Mouse (Mus musculus): ENCODE results near the gene Pdgfra.

Gene Pdgfra

DNA sequence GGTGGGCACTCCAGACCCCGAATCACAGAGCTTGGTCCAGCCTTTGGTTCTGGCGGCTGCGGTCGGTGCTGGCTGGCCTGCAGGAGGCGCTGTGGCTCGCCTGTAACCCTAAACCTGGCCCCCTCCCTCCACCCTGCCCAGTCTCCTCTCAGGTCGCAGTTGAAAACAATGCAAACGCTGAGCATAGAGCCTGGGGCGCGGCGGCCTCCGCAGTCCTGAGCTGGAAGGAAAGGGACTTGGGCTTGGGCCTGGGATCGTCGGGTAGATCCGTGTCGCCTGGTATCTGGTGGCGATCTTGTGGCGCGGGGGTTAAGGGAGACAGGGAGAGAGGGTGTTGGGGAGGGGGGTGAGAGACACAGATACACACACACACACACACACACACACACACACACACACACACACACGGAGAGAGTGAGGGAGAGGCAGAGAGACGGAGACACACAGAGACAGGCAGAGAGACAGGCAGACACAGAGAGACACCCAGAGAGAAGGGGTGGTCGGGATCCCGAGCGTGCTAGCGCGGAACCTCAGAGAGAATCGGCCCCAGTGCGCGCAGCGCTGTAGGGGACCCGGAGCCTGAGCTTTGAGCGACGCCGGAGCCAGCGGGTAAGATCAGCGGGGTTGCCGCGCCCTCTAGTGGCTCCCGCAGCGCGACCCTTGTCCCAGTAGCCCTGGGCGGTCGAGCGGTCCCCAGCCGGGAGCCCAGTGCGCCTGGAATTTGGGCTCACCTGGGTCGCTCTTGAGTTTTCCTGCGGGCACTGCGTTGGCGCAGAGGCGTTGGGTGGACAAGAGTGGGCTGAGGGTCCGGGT lies 3.9 kb downstream of the Pdgfra start:
- DNase-seq, result peak; percentile 39

DNA sequence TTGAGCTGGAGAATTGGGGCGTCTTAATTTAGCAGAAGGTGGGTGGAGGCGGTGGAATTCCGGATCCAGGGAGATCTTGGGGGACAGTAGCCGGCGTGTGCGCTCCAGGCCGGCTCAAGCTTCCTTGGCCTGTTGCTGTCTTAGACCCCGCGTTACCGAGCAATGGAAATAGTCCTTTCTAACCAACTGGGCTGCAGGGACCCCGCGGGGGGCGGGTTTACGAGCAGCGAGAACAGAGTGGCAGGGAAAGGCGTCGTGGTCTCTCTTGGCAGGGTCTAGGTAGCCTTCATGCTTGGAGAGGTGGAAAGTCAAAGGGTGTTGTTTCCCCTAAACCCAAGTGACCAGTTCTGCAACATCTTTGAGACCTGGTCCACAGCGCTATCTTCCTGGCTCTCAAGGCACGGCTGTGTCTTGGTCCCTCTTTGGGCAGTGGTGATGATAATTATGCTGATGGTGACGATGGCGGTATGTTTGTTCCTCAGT lies 4.5 kb downstream of the Pdgfra start:
- no peak for DNase-seq

DNA sequence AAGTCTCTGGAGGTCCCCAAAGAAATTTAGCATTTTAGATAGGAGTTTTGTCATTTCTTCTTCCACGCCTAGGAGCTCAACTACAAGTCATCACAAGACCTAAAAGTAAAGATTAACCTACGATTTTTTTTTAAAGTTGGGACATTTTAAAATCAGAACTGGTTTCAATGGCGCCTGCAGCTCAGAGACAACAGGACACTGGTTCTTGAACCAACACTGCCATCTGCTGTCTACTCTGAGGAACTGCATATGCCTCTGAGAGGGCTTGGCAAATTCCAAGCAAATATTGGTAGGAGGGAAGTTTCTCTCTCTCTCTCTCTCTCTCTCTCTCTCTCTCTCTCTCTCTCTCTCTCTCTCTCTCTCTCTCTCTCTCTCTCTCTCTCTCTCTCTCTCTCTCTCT lies 4.9 kb downstream of the Pdgfra start:
- peak; percentile 58 for DNase-seq

DNA sequence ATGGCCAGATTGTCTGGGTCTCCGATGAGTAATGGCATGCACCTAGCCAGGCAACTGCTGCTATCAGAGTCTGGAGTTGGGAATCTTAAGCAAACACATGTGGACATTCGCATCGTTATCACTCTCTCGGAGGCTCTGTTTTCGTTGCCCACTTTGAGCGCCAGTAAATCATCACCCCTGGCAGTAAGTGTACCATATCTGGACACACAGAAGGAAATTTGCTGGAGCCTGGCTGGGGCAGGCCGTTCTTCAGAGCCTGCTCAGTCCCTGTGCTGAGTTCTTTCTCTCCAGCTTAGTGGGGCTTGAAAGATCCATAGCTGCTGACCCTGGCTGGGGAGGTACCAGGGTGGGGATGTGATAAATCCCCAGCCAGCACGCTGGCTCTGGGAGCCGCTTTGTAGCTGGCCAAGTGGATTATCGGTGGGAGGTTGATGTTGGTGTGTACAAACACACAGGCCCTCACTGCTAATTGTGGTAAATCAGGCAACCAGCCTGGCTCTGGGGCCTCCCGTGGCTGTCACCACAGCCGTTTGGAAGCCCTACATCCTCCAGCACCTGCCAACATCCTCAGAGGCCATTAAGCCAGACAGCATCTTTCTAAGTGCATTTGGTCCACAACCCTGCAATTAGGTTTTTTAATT lies 8.6 kb downstream of the Pdgfra start:
- no peak for DNase-seq

DNA sequence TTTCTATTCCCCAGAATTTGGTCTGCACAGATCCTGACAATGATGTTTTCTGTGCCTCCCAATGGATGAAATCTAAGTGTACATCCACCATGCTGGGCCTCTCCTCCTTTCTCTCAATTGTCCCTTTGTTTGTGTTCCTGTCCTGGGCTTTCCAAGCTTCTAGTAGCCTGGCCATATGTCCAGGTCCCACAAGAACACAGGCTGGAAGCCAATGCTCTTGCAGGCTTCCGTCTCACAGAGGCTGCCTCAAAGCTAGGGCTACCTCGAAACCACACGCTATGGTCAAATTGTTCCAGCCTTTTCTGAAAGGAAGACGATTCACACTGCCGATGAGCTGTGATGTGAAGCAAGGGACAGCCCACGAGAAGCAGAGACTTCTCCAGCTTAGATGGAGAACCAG lies 9.5 kb downstream of the Pdgfra start:
- DNase-seq, result no peak

DNA sequence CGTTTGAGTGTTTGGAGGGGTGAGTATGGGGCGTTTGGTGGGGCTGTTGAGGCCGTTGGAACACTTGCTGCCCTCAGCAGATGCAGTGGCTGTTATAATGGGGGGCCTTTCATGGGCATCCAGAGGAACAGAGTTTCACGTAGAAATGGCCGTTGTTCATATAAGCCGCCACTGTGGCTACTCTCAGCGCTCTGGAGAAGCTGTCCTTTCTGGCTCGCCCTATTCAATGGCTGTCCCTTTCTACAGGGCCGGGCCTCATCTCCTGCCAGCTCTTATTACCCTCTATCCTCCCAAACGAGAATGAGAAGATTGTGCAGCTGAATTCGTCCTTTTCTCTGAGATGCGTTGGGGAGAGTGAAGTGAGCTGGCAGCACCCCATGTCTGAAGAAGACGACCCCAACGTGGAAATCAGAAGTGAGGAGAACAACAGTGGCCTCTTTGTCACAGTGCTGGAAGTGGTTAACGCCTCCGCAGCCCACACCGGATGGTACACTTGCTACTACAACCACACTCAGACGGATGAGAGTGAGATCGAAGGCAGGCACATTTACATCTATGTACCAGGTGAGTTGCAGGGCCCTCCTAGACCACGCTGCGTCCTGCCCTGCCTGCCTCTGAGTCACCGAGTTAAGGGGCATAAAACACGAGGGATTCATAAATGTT lies 11.3 kb downstream of the Pdgfra start:
- no peak for DNase-seq

DNA sequence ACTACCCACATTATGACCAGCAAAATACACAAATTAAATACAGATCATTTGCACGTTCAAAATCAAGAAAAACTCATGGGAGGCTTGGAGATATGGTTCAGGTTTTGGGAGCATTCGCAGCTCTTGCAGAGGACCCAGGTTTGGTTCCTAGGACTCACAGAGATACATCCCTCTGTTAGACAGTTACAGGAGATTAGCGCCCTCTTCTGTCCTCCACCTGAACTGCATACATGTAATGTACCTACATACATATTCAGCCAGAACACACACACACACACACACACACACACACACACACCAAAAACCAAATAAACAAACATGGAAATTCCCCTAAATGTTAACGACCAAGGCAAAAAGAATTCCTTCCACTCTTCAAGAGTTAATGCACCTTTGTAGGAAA lies 12.6 kb downstream of the Pdgfra start:
- no peak for DNase-seq

DNA sequence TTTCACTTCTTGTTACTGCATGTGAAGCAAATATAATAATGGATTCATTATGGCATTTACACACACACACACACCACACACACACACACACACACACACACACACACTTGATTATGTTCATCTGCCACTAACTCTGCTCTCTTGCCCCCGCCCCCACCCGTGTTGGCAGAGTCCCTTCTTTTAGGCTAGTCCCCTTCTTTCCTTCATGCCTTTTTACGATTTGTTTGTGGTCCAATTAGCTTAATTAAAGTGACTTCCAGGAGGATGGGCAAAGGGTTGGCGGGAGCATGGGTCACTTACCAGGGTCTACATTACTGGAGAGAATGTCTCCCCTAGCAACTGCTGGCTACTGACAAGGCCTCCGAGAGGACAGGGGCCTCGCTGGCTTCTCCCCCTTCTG lies 17.7 kb downstream of the Pdgfra start:
- no peak for DNase-seq

DNA sequence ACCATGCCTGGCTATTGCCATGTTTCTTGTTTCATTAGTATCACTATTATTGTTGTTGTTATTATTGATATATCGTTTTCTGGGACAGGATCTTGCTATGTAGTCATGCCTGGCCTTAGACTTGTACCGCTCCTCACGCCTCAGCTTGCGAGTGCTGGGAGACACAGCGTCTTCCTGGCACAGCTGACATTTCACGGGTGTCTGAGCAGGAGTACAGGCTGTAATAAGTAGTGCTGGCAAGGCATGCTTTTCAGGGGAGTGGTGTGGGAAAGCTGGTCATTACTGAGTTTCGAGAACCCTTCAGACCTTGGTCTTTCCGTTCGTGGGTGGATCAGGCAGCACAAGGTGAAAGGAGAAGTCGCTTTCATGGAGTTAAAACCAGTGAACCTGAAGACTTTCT lies 19.8 kb downstream of the Pdgfra start:
- no peak for DNase-seq

DNA sequence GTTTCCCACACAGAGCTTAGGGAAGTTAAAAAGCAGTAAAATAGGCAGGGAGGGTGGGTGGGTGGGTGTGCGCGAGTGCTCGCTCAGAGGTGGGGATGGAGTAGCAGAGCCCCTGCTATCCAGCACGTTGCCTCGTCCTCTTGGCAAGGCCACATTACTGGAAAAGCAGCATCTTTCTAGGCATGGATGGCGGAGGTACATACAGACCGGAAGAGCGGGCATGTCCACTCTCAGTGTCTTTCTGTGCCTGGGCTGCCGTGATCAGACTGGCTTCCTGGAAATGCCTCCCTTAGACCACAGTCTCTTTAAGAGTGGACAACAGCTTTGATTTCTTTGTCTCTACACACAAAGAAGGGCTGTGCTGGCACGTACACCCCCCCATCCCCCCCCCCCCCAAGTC lies 27.2 kb downstream of the Pdgfra start:
- DNase-seq, result no peak

DNA sequence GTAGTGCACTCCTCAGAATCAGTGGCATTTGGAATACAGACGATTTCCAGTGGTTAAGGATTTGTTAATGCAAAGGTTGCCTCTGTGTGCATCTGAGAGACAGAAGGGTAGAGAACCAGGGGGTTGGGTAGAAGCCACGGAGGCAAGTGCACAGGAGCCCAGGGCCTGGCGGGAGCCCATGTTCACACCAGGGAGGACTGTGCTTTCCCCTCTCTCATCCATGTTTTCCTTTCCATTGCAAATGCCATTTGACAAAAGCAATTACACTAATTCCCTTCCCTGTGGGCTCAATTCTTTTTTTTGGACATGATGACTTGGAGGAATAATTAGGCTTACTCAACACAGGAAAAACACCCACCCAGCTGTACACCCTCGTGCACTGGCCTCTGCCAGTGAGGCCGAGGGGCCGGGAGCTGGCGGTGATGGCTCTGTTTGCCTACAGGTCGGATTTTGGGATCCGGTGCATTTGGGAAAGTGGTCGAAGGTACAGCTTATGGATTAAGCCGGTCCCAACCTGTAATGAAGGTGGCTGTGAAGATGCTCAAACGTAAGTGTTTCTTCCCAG lies 27.7 kb downstream of the Pdgfra start:
- DNase-seq, result no peak

DNA sequence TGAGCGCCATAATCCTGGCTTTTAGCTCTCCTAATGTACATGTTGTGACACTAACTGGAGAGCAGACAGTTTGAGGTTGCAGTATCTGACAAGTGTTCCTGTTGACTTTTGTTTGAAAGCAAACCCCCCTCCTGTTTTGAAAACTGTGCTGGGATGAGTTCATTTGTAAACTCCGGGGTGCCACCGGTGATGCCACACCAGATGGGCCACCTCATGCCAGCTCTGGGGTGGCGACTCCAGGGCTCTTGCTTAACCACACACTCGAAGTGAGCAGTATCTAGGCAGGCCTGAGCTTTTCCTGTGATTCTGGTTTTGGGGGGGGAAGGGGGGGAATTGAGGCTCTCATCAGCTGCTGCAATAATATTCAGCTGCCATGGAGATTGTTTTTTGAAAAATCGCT lies 31.6 kb downstream of the Pdgfra start:
- no peak for DNase-seq

DNA sequence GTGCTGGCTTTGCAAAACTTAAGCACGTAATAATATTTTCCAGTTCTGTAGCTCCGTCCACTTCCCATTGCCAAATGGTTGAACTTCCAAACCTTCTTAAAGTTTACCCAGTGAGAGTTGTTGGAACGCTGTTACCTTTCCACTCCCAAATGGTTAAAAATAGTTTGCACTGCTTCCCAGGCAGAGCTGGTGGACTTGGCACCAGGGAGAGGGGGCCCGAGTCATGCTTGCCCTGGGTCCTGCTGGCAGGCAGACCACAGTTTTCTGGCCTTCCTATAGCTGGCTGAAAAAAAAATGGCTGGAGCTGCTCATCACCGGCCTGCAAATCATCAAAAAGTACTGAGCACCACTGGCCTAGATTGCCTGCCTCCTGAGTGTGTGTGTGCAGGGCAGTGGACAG lies 32.0 kb downstream of the Pdgfra start:
- DNase-seq, result no peak

DNA sequence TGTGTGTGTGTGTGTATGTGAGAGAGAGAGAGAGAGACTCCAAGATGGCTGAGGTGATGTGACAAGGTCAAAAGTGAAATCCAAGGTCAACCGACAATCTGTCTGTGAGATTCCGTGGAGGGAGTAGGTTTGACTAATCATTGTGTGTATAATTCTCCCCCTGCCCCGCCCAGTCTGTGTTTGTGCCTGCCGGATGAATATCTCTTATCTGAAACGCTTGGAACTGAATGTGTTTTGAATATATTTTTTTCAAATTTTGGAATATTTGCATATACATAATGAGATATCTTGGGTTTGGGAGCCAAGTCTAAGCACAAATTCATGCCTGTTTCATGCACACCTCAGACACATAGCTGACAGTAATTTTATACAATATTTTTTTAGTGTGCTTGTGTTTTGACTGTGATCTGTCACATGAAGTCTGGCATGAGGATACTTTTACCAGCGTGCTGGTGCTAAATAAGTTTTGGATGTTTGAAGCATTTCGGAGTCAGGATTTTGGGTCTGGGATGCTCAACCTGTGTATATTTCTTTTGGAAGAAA lies 32.7 kb downstream of the Pdgfra start:
- DNase-seq, result no peak

DNA sequence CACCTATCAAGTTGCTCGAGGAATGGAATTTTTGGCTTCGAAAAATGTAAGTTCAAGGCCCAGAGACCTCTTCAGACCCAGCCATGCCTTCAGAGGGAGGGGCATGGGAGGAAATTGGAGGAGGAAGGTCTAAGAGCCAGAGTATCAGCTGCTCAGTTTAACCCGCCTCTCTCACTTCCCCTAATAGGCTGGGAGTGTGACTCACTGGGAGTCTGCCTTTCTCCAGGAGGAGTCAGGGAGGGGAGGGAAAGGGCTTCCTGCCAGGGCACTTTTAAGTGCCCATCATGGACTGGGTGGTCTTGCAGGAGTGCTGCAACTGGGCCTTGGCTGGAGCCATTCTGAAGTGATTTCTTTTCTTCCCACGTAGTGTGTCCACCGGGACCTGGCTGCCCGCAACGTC lies 33.5 kb downstream of the Pdgfra start:
- no peak for DNase-seq

DNA sequence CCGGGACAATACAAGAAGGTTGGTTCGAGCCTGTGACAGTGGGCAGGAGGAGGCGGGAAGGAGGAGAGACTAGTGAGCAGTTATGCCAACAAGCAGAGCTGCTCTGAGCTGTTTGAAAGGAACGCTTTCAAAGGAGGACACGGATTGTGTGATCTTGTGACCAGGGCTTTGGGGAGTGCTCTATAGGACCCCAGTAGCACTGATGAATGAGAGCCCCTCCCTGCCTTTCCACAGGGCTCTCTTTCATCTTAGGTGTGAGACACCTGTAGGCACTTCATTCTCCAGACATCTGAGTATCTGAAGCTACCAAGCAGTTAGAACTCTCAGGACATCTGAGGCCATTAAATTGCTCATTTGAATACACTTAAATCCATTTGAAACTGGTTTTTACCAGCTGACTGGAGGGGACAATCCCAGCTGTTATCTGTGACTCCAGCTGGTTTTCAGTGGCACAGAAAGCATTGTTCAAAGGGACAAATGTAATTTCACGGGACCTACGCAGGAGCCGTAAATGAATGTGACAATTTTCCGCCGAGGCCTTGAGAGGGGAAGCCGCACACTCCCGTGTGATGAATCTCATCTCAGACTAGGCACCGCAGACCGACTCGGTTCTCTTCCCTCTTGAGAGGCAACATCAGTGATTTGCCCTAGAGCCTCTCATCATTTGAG lies 37.4 kb downstream of the Pdgfra start:
- no peak for DNase-seq

DNA sequence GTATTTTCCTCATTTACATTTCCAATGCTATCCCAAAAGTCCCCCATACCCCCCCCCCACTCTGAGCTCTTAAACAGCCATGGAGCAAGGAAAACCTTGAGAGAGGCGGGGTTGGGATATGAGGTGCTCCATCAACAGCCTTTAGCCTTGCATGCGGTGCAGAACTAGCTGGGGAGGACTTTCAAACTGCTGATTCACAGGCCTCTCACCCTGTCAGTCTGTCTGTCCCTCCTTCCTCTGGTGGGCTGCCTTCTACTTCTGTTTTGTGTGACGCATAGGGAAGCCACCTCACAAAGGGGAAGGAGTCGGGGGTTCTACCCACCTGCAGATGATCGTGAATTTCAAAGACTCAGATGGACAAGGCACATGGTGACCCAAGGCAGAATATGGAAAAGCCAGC lies 41.0 kb downstream of the Pdgfra start:
- no peak for DNase-seq

DNA sequence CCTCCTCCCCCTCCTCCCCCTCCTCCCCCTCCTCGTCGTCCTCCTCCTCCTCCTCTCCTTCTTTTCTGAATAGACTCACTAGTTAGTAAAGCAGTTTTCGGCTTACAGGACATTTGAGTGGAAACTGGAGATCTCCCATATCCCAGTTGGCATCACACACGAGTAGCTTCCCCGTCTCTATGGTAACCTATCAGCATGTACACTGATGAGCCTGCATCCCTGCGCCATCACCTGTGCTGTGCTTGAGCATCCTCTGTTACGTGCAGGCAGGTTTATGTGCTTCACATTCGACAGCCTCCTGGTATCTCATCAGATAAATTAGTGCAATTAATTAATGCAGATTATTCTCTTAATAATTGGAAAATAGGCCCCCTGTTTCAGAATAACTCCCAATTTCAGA lies 46.3 kb downstream of the Pdgfra start:
- no peak for DNase-seq

DNA sequence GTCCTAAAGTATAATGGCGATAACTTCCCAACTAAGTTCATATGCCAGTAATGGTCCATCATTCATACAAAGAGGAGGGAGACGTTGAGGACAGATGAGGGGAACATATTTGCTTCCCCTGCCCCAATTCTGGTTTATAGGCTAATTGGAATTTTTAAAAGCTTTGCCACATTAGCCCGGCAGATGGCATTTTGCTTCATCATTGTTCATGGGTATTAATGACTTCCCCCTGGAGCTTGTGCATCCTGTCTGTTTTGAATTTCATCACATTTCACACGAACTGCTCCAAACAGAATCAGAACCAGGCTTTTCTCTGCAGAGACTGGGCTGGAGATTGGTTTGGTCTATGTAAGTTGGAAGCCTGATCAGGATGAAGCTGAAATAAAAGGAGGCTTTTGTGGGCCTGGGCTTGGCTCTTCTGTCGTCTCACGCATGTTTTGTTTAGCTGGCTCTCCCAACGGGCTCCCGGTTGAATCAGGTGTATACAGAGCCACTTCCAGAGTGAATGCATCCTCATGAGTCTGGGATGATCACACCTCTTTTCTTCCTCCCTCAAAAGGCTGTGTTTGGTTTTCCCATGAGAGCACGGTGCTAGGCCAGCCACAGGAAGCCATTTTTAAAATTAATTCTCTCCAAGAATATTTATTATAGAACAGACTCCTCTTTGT lies 47.7 kb downstream of the Pdgfra start:
- DNase-seq, result no peak

DNA sequence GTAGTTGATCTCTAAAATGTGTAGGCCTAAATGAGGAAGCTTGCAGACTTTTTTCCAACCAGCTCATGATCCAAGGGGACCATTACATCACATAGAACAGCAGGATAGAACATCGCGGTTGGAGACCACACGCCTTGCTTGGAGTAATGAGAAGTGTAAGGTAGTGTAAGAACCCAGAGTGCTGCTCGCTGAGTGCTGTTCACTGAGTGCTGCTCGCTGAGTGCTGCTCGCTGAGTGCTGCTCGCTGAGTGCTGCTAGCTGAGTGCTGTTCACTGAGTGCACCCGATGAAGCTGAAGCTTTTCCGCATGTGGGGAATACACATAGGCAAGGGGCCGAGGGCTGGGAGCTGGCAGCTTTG lies 48.3 kb downstream of the Pdgfra start:
- DNase-seq, result no peak

DNA sequence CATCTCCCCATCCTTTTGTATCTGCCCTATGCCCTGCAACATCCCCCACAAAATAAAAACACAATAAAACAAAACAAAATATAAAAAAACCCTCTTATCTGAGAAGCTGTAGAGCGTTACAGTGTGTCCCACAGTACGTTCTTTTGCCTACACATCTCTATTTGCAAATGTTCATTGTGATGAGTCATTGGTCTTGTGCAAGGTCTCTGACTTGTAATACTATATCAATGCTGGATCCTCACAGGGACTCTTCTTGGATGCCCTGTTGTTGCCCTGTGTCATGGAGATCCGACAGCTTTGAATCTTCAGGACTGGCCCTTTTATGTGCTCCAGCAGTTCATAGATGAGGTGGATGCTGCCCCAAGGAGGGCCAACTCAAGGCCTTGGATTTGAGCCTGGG lies 55.8 kb downstream of the Pdgfra start:
- no peak for DNase-seq

DNA sequence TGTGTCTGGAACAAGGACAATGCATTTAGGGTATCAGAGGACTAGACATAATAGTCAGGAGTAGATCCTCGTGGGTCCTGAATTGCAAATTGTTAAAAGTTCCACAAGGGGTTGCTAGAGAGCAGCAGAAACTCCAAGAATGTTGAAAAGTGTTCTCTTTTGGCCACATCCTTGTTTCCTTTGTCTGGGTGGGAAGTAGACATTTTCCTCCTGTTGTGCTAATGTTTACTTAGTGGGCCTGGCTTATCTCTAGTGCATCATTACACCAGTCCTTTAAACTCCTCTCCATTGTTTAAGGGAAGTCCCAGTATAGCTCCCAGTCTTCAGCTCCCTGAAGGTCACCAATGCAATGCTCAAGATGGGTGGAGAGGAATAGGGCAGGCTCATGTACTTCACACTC lies 57.9 kb downstream of the Pdgfra start:
- DNase-seq, result no peak
